Mouse (Mus musculus): ENCODE measurements at regions not wholly inside any gene's neighbourhood (a gene's known extent, or its start where the extent isn't known, plus 50 kb on each side); places are given as distances from the start of the nearest gene placed in this dataset.

GRCm38 (mm10) chr1:56406786-56407185 lies 230.4 kb downstream of the Hsfy2 start:
- TF ChIP-seq CTCF (IDR thresholded peaks at IDR 0.05; ENCODE audit: borderline replicate concordance, insufficient read depth, low read depth, low read length): no peak
- TF ChIP-seq POLR2A (IDR thresholded peaks at IDR 0.05; ENCODE audit: borderline replicate concordance, insufficient read depth, low read length): no peak
